Mouse (Mus musculus) neural tube, embryonic 15.5 days (tissue): ENCODE results near the gene Marcksl1. TPM values are rescaled to one million over a fixed set of nuclear protein-coding genes. Genes with fewer than 3 reads are reported as not detected.

ENCODE experiments used
- ATAC-seq: fragments of 200-750 bp; cut with Nextera tagmentation; 2 replicates; pipeline ENCODE4 v1.8.0; 2017; ENCODE audit warnings: mild to moderate bottlenecking, moderate TSS enrichment, moderate library complexity; ENCODE audit not compliant: low FRiP score
- H3K27ac ChIP-seq: fragments of 300-500 bp; sonication (generic); replicated peaks from 2 replicates; pipeline ENCODE4 v1.5.1; 2015; ENCODE audit warnings: mild to moderate bottlenecking, inconsistent platforms
- H3K27me3 ChIP-seq: fragments of 300-500 bp; sonication (generic); replicated peaks from 2 replicates; pipeline ENCODE4 v1.6.1; 2015; ENCODE audit warnings: inconsistent platforms
- H3K36me3 ChIP-seq: fragments of 300-500 bp; sonication (generic); 2 replicates; pipeline ENCODE4 v1.6.1; 2015; ENCODE audit warnings: inconsistent platforms
- H3K4me1 ChIP-seq: fragments of 300-500 bp; sonication (generic); 2 replicates; pipeline ENCODE4 v1.6.1; 2015; ENCODE audit warnings: inconsistent platforms
- H3K4me2 ChIP-seq: fragments of 300-500 bp; sonication (generic); 2 replicates; pipeline ENCODE4 v1.6.1; 2015; ENCODE audit warnings: inconsistent platforms, mild to moderate bottlenecking, moderate library complexity
- H3K4me3 ChIP-seq: fragments of 300-500 bp; sonication (generic); replicated peaks from 2 replicates; pipeline ENCODE4 v1.5.1; 2015; ENCODE audit warnings: mild to moderate bottlenecking, inconsistent platforms
- H3K9ac ChIP-seq: fragments of 300-500 bp; sonication (generic); replicated peaks from 2 replicates; pipeline ENCODE4 v1.6.1; 2015; ENCODE audit warnings: mild to moderate bottlenecking, inconsistent platforms
- H3K9me3 ChIP-seq: fragments of 300-500 bp; sonication (generic); replicated peaks from 2 replicates; pipeline ENCODE4 v1.6.1; 2016; ENCODE audit warnings: inconsistent platforms
- WGBS: fragments of 180-500 bp; shearing (Covaris S2); methylation state at CpG from one replicate; pipeline ENCODE4 v1.1.7; 2015; ENCODE audit warnings: mixed read lengths; 5-methylcytosine and 5-hydroxymethylcytosine counted together
- microRNA-seq: library from miRNA; unstranded; fragments of <30 nt; microRNA quantifications from one replicate; pipeline ENCODE4, GENCODE M21; 2017
- polyA plus RNA-seq: library from polyadenylated mRNA; unstranded; fragments of >200 nt; fragmentation: Nextera tagmentation; extraction: Ambion mirVana; gene quantifications from 2 replicates; pipeline ENCODE4 v1.2.1, GENCODE M21; 2015

The Marcksl1 gene
- polyA plus RNA-seq, 1 experiment from 2014 or later = 1,675 TPM

GRCm38 (mm10) chr4:129563718-129564117 lies 50.3 kb downstream of the Marcksl1 start:
- H3K4me1 ChIP-seq = no peaks in the 10 kb centered on the region
- no peaks in the 10 kb centered on the region for H3K27me3 ChIP-seq
- no peak overlapping the region for H3K4me3 ChIP-seq
- no peak overlapping the region for H3K9ac ChIP-seq
- no peaks in the 10 kb centered on the region for H3K9me3 ChIP-seq
- H3K36me3 ChIP-seq = no peaks in the 10 kb centered on the region
- ATAC-seq = no peak
- WGBS = 37% methylated on average over 8 of the region's 8 CpGs
- H3K27ac ChIP-seq = no peak overlapping the region
- no peak overlapping the region for H3K4me2 ChIP-seq

- WGBS = 90% methylated on average over 6 of the region's 6 CpGs
- Histone ChIP-seq H3K36me3 (no peaks in the 10 kb centered on the region), H3K4me3 (no peak overlapping the region), H3K4me2 (no peak overlapping the region), H3K27me3 (no peaks in the 10 kb centered on the region), H3K9ac (no peak overlapping the region), H3K9me3 (no peaks in the 10 kb centered on the region), H3K4me1 (no peaks in the 10 kb centered on the region), H3K27ac (no peak overlapping the region)
- ATAC-seq = no peak
Observed at GRCm38 (mm10) chr4:129565139-129565538, 51.8 kb downstream of the Marcksl1 start.

Small RNA genes lying within 50 kb of the gene (microRNA-seq; reads per million reads assigned to microRNA genes)
- gene Mir8119 = not detected

Other genes with a start within 250 kb of the Marcksl1 start
- gene Sync, start 226.0 kb upstream of the Marcksl1 start, polyA plus RNA-seq = 2.7 and 2.9 TPM in 2 replicates
- 246 and 284 TPM in 2 replicates for gene Rbbp4, start 178.2 kb upstream of the Marcksl1 start, polyA plus RNA-seq
- 18.3 and 29.5 TPM in 2 replicates for gene Zbtb8os, start 177.9 kb upstream of the Marcksl1 start, polyA plus RNA-seq
- gene Zbtb8a, start 135.5 kb upstream of the Marcksl1 start, polyA plus RNA-seq = 18.2 and 20.2 TPM in 2 replicates
- gene Zbtb8b, start 72.7 kb upstream of the Marcksl1 start, polyA plus RNA-seq = 14.2 and 15.8 TPM in 2 replicates
- gene Bsdc1, start 52.0 kb upstream of the Marcksl1 start, polyA plus RNA-seq = 32.7 and 34.0 TPM in 2 replicates
- 0.19 and 0.27 TPM in 2 replicates for gene Tssk3, start 22.6 kb upstream of the Marcksl1 start, polyA plus RNA-seq
- 0.38 and 0.93 TPM in 2 replicates for gene Fam229a, start 22.4 kb upstream of the Marcksl1 start, polyA plus RNA-seq
- 77.8 and 119 TPM in 2 replicates for gene Hdac1, start 29.1 kb downstream of the Marcksl1 start, polyA plus RNA-seq
- 11.2 and 99.1 TPM in 2 replicates for gene Lck, start 60.1 kb downstream of the Marcksl1 start, polyA plus RNA-seq
- gene Fam167b, start 65.0 kb downstream of the Marcksl1 start, polyA plus RNA-seq = 1.3 TPM in 1 of 2 replicates, not detected in the other
- gene Eif3i, start 87.1 kb downstream of the Marcksl1 start, polyA plus RNA-seq = 205 and 232 TPM in 2 replicates
- 198 and 199 TPM in 2 replicates for gene Tmem234, start 87.1 kb downstream of the Marcksl1 start, polyA plus RNA-seq
- gene Dcdc2b, start 100.7 kb downstream of the Marcksl1 start, polyA plus RNA-seq = 2.5 and 3.8 TPM in 2 replicates
- 32.7 and 34.5 TPM in 2 replicates for gene Iqcc, start 105.5 kb downstream of the Marcksl1 start, polyA plus RNA-seq
- 155 and 168 TPM in 2 replicates for gene Ccdc28b, start 110.4 kb downstream of the Marcksl1 start, polyA plus RNA-seq
- gene Txlna, start 127.5 kb downstream of the Marcksl1 start, polyA plus RNA-seq = 37.3 and 51.0 TPM in 2 replicates
- 17.4 and 17.9 TPM in 2 replicates for gene Kpna6, start 159.2 kb downstream of the Marcksl1 start, polyA plus RNA-seq
- gene Tmem39b, start 183.3 kb downstream of the Marcksl1 start, polyA plus RNA-seq = 13.9 and 15.4 TPM in 2 replicates
- 105 and 106 TPM in 2 replicates for gene Khdrbs1, start 228.7 kb downstream of the Marcksl1 start, polyA plus RNA-seq